Mouse (Mus musculus) heart, adult 11 months (tissue): Measurements from ENCODE around the gene Gm47289.

Source experiments
- DNase-seq: peaks from one replicate; pipeline ENCODE4 v3.0.0; 2022

The Gm47289 gene

GRCm38 (mm10) chr9:119158861-119159260, at the start of gene Gm47289:
Gene Gm47289, plus strand, starts transcription at chr9:119159161.
- DNase-seq: no peak

GRCm38 (mm10) chr9:119109685-119110353, 49.1 kb upstream of the Gm47289 start:
- DNase-seq: no peak

- no peak for DNase-seq
Observed at GRCm38 (mm10) chr9:119110640-119111039, 48.3 kb upstream of the Gm47289 start.

GRCm38 (mm10) chr9:119114911-119115310, 44.0 kb upstream of the Gm47289 start:
- no peak for DNase-seq

GRCm38 (mm10) chr9:119119409-119120167, 39.4 kb upstream of the Gm47289 start:
- no peak for DNase-seq

- DNase-seq: no peak
Observed at GRCm38 (mm10) chr9:119120168-119120560, 38.8 kb upstream of the Gm47289 start.

GRCm38 (mm10) chr9:119122596-119123369, 36.2 kb upstream of the Gm47289 start:
- DNase-seq: no peak

- DNase-seq: no peak
Observed at GRCm38 (mm10) chr9:119128436-119129181, 30.4 kb upstream of the Gm47289 start.

GRCm38 (mm10) chr9:119130692-119131091, 28.3 kb upstream of the Gm47289 start:
- DNase-seq: no peak

GRCm38 (mm10) chr9:119138836-119139235, 20.1 kb upstream of the Gm47289 start:
- DNase-seq: no peak

GRCm38 (mm10) chr9:119142066-119142465, 16.9 kb upstream of the Gm47289 start:
- DNase-seq: no peak

GRCm38 (mm10) chr9:119143372-119143771, 15.6 kb upstream of the Gm47289 start:
- DNase-seq: no peak

- DNase-seq: no peak
Observed at GRCm38 (mm10) chr9:119144696-119145095, 14.3 kb upstream of the Gm47289 start.

- DNase-seq: no peak
Observed at GRCm38 (mm10) chr9:119145137-119145536, 13.8 kb upstream of the Gm47289 start.

- no peak for DNase-seq
Observed at GRCm38 (mm10) chr9:119145638-119146037, 13.3 kb upstream of the Gm47289 start.

GRCm38 (mm10) chr9:119146098-119146770, 12.7 kb upstream of the Gm47289 start:
- no peak for DNase-seq

GRCm38 (mm10) chr9:119149601-119150000, 9.4 kb upstream of the Gm47289 start:
- no peak for DNase-seq

GRCm38 (mm10) chr9:119151751-119152150, 7.2 kb upstream of the Gm47289 start:
- no peak for DNase-seq

- no peak for DNase-seq
Observed at GRCm38 (mm10) chr9:119155416-119155815, 3.5 kb upstream of the Gm47289 start.

GRCm38 (mm10) chr9:119155826-119156225, 3.1 kb upstream of the Gm47289 start:
- no peak for DNase-seq

GRCm38 (mm10) chr9:119156278-119157201, 2.4 kb upstream of the Gm47289 start, which contains the start of gene Acaa1b:
Gene Acaa1b, minus strand, starts transcription at chr9:119157093.
- peak; percentile 97 for DNase-seq
